Mouse (Mus musculus): ENCODE results near the gene Ubxn2a. TPM values are rescaled to one million over a fixed set of nuclear protein-coding genes. Genes with fewer than 3 reads are reported as not detected.
"Not testable (repeated sequence)": the region's sequence is repeated elsewhere in the genome, so short reads cannot be mapped to it uniquely, and the experiment has no call there.

The Ubxn2a gene
- polyA plus RNA-seq, 1 experiment = 1.5 TPM

DNA sequence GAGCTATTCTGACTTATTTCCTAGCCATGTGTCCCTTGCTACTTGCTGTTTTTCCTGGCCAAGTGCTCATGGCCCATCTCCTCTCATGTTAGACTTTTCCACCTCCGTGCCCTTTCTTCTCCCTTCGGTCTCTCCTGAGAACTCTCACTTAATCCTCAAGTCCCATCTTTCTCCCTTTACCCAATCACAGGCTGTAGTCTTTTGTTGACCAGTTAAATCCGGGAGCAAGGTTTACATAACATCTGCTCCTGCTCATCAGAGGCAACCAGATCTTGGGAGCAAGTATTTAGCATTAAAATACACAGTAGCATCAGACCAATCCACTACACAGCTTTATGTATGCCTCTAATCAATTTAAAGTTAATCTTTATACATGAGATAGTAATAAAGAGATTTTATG lies 6.9 kb upstream of the Ubxn2a start:
- H3K27me3 ChIP-seq (ENCODE audit: control insufficient read depth) = no peaks in the 10 kb centered on the region; the same call in 1 of the 2 replicates
- peaks cover 10% of the 10 kb centered on the region for H3K4me1 ChIP-seq (ENCODE audit: control insufficient read depth)
- no peaks in the 10 kb centered on the region for H3K9me3 ChIP-seq (ENCODE audit: control insufficient read depth, low read length)
- no peaks in the 10 kb centered on the region for H3K36me3 ChIP-seq (ENCODE audit: control insufficient read depth)
- H3K4me3 ChIP-seq (replicated peaks) = no peak overlapping the region
- TF ChIP-seq TAL1 (IDR thresholded peaks at IDR 0.05; ENCODE audit: low read length) (no peak), GATA1 (IDR thresholded peaks at IDR 0.05; ENCODE audit: low read length) (no peak)

DNA sequence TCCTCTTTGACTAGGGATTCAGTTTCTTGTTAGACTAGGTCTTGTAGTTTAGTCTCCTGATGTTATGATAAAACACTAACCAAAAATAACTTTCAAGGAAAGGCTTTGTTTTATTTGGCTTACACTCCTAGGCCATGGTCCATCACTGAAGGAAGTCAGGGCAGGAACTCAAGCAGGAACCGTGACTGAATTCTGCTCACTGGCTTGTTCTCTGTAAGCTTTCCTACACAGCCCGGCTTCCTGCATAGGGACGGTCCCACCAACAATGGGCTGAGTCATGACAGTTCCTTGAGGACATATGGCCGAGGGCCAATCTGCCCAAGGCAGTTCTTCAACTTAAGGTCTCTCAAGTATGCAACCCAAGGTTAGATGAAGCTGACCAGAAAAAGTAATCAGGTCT lies 4.2 kb upstream of the Ubxn2a start:
- Histone ChIP-seq H3K4me1 (ENCODE audit: control insufficient read depth) (peaks cover 16% of the 10 kb centered on the region), H3K27me3 (ENCODE audit: control insufficient read depth) (no peaks in the 10 kb centered on the region; the same call in 1 of the 2 replicates), H3K36me3 (ENCODE audit: control insufficient read depth) (no peaks in the 10 kb centered on the region), H3K4me3 (replicated peaks) (no peak overlapping the region), H3K9me3 (ENCODE audit: control insufficient read depth, low read length) (no peaks in the 10 kb centered on the region)
- no peak for TF ChIP-seq GATA1 (IDR thresholded peaks at IDR 0.05; ENCODE audit: low read length)
- TF ChIP-seq TAL1 (IDR thresholded peaks at IDR 0.05; ENCODE audit: low read length) = no peak

DNA sequence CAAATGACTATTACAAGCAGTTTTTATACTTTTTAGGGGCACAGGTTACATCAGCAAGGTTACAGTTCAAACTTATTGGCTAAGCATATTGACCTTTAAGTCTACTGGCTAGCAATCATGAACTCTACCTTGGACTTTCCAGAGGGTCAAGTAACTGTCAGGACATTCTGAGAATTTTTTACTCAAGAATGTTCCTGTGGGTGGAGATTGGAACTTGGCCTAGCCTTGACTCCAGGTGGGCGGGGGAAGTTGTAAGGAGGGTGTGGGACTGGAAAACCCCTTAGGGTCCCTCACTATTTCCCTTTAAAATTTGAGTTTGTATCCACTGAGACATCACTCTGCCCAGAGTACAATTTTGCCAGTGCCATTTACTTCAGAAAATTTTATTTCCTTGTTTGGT lies 3.0 kb upstream of the Ubxn2a start:
- not testable (repeated sequence) for H3K36me3 ChIP-seq (ENCODE audit: control insufficient read depth)

DNA sequence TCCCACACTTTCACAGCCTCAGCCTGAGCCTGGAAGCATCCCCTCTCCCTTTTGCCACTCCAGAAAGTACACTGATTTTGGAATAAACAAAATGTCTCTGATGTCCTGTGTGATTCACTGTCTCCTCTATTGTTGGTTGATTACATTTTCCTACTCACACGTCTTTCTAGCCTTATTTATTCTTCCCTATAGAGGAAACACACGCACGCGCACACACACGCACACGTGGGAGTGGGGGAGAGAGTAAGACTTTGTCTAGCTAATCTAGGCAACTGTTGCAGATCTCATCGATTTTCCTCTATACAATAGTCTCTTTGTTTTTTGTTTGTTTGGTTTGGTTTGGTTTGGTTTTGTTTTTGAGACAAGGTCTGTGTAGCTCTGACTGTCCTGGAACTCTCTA lies 886 bp upstream of the Ubxn2a start:
- H3K4me3 ChIP-seq (replicated peaks) = peak overlapping the region; percentile 93

More for the DNA sequence above, 3.0 kb upstream of the Ubxn2a start:
- H3K27me3 ChIP-seq (ENCODE audit: control insufficient read depth); H3K9me3 ChIP-seq (ENCODE audit: control insufficient read depth, low read length); H3K4me3 ChIP-seq (replicated peaks): not testable (repeated sequence)
- H3K4me1 ChIP-seq (ENCODE audit: control insufficient read depth) = peaks cover 22% of the 10 kb centered on the region

DNA sequence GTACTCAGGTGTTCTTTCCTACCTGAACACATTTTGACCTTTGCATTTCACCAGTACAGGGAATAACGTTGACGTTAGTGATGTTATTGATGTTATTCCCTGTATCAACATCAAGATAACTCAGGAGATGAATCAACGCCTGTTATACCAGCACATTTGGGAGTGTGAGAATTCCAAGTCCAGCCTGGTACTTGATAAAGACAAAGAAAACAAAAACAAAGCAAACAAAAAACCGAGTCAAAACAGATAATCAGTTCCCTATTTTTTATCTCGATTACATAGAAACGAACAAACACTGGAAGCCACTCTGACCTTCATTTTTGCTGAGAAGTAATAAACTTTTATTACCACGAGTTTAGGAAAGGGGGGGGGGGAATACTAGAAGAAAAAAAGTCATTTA lies 1.0 kb downstream of the Ubxn2a start:
- H3K9me3 ChIP-seq (ENCODE audit: control insufficient read depth, low read length) = no peaks in the 10 kb centered on the region
- peaks cover 39% of the 10 kb centered on the region for H3K36me3 ChIP-seq (ENCODE audit: control insufficient read depth)
- peak overlapping the region; percentile 93 for H3K4me3 ChIP-seq (replicated peaks)
- no peaks in the 10 kb centered on the region for H3K27me3 ChIP-seq (ENCODE audit: control insufficient read depth)
- H3K4me1 ChIP-seq (ENCODE audit: control insufficient read depth) = peaks cover 42% of the 10 kb centered on the region
- TF ChIP-seq TAL1 (IDR thresholded peaks at IDR 0.05; ENCODE audit: low read length) (no peak), GATA1 (IDR thresholded peaks at IDR 0.05; ENCODE audit: low read length) (no peak)

More for the DNA sequence above, 886 bp upstream of the Ubxn2a start:
- Histone ChIP-seq H3K36me3 (ENCODE audit: control insufficient read depth) (peaks cover 21% of the 10 kb centered on the region), H3K4me1 (ENCODE audit: control insufficient read depth) (peaks cover 36% of the 10 kb centered on the region), H3K9me3 (ENCODE audit: control insufficient read depth, low read length) (no peaks in the 10 kb centered on the region), H3K27me3 (ENCODE audit: control insufficient read depth) (no peaks in the 10 kb centered on the region)
- TF ChIP-seq GATA1 (IDR thresholded peaks at IDR 0.05; ENCODE audit: low read length) = no peak
- no peak for TF ChIP-seq TAL1 (IDR thresholded peaks at IDR 0.05; ENCODE audit: low read length)

DNA sequence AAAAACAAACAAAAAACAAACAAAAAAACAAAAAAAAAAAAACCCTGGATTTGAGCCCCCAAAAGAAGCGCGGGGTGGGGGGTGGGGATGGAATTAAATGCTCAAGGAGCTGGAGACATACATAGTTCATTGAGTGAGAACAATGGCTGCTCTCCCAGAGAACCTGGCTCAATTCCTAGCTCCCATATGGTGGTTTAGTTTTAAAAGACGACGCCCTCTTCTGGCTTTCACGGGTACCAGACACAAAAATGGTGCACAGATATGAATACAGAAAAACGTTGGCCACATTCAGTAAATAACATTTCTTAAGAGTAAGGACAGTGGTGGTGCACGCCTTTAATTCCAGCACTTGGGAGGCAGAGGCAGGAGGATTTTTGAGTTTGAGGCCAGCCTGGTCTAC lies 1.6 kb downstream of the Ubxn2a start:
- peaks cover 44% of the 10 kb centered on the region for H3K36me3 ChIP-seq (ENCODE audit: control insufficient read depth)
- H3K4me3 ChIP-seq (replicated peaks) = peak overlapping the region; percentile 93
- H3K9me3 ChIP-seq (ENCODE audit: control insufficient read depth, low read length) = no peaks in the 10 kb centered on the region
- TF ChIP-seq GATA1 (IDR thresholded peaks at IDR 0.05; ENCODE audit: low read length) (no peak), TAL1 (IDR thresholded peaks at IDR 0.05; ENCODE audit: low read length) (no peak)
- H3K4me1 ChIP-seq (ENCODE audit: control insufficient read depth) = peaks cover 42% of the 10 kb centered on the region
- no peaks in the 10 kb centered on the region for H3K27me3 ChIP-seq (ENCODE audit: control insufficient read depth)

DNA sequence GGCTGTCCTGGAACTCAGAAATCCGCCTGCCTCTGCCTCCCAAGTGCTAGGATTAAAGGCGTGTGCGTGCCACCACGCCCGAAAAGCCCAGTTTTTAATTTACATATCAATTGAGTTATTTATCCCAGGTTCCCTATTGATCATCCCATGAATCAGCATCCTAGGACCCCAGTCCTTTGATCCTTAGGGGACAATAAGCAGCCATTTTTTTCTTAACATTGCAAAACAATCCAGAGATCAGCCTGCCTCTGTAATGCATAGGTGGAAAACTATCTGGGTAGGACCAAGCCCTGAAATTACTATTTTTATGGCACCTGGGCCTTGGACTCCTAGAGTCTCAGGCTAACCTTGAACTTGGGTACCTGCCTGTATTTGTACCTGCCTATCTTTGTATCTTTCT lies 9.5 kb downstream of the Ubxn2a start:
- H3K36me3 ChIP-seq (ENCODE audit: control insufficient read depth) = peaks cover 72% of the 10 kb centered on the region
- H3K27me3 ChIP-seq (ENCODE audit: control insufficient read depth) = no peaks in the 10 kb centered on the region
- TF ChIP-seq GATA1 (IDR thresholded peaks at IDR 0.05; ENCODE audit: low read length) = no peak
- no peak for TF ChIP-seq TAL1 (IDR thresholded peaks at IDR 0.05; ENCODE audit: low read length)
- no peak overlapping the region for H3K4me3 ChIP-seq (replicated peaks)
- no peaks in the 10 kb centered on the region for H3K9me3 ChIP-seq (ENCODE audit: control insufficient read depth, low read length)
- H3K4me1 ChIP-seq (ENCODE audit: control insufficient read depth) = peaks cover 10% of the 10 kb centered on the region

DNA sequence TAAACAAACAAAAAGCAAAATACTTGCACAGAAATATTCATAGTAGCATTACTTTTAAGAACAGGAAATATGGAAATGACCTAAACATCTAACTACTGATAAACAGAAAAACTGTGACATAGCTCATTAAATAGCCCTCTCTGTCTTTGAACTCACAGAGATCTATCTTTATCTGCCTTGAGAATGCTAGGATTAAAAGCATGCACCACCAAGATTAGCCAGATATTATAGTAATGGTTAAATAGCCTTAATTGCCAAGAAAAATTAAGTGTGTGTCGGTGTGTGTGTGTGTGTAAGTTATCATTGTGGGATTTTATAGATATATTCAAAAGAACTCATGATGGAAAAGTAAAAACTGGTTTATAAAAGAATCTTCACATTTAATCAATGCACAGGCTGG lies 17.6 kb downstream of the Ubxn2a start:
- TF ChIP-seq GATA1 (IDR thresholded peaks at IDR 0.05; ENCODE audit: low read length) (no peak), TAL1 (IDR thresholded peaks at IDR 0.05; ENCODE audit: low read length) (no peak)
- H3K36me3 ChIP-seq (ENCODE audit: control insufficient read depth) = peaks cover 95% of the 10 kb centered on the region
- no peaks in the 10 kb centered on the region for H3K9me3 ChIP-seq (ENCODE audit: control insufficient read depth, low read length)
- no peaks in the 10 kb centered on the region for H3K27me3 ChIP-seq (ENCODE audit: control insufficient read depth)
- peaks cover 30% of the 10 kb centered on the region for H3K4me1 ChIP-seq (ENCODE audit: control insufficient read depth)
- no peak overlapping the region for H3K4me3 ChIP-seq (replicated peaks)

DNA sequence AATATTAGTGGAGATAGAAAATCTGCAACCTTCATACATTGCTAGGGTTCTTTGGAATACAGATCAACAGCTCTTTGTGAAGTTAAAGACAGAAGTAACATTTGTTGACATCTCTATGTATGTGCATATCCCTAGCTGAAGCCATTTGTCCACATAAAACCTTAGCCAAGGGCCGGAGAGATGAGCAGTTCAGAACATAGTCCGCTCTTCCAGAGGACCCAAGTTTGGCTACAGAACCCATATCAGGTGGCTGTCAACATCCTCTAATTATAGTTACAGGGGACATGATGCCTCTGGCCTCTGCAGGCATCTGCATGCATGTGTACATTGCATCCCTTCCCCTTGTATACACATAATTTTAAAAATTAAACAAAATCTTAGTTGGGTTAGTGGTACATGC lies 18.3 kb downstream of the Ubxn2a start:
- Histone ChIP-seq H3K4me1 (ENCODE audit: control insufficient read depth) (peaks cover 30% of the 10 kb centered on the region), H3K9me3 (ENCODE audit: control insufficient read depth, low read length) (no peaks in the 10 kb centered on the region), H3K4me3 (replicated peaks) (no peak overlapping the region), H3K27me3 (ENCODE audit: control insufficient read depth) (no peaks in the 10 kb centered on the region), H3K36me3 (ENCODE audit: control insufficient read depth) (peaks cover 97% of the 10 kb centered on the region)
- TF ChIP-seq GATA1 (IDR thresholded peaks at IDR 0.05; ENCODE audit: low read length) (no peak), TAL1 (IDR thresholded peaks at IDR 0.05; ENCODE audit: low read length) (no peak)

DNA sequence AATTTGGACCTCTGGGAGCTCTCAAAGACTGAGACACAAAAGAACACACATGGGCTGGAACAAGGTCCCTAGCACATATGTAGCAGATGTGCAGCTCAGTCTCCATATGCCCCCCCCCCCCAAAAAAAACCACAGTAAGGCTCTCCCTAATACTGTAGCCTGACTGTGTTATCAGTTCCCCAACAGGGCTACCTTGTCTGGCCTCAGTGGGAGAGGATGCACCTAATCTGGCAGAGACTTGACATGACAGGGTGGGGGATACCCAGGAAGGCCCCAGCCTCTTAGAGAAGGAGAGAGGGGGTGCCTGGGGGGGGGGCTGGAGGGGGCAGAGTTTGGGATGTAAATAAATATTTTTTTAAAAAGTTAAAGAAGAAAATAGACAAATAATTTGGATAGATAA lies 18.8 kb downstream of the Ubxn2a start:
- H3K27me3 ChIP-seq (ENCODE audit: control insufficient read depth) = no peaks in the 10 kb centered on the region
- TF ChIP-seq TAL1 (IDR thresholded peaks at IDR 0.05; ENCODE audit: low read length) (no peak), GATA1 (IDR thresholded peaks at IDR 0.05; ENCODE audit: low read length) (no peak)
- H3K36me3 ChIP-seq (ENCODE audit: control insufficient read depth) = peaks cover 97% of the 10 kb centered on the region
- H3K4me3 ChIP-seq (replicated peaks) = no peak overlapping the region
- no peaks in the 10 kb centered on the region for H3K9me3 ChIP-seq (ENCODE audit: control insufficient read depth, low read length)
- H3K4me1 ChIP-seq (ENCODE audit: control insufficient read depth) = peaks cover 30% of the 10 kb centered on the region

DNA sequence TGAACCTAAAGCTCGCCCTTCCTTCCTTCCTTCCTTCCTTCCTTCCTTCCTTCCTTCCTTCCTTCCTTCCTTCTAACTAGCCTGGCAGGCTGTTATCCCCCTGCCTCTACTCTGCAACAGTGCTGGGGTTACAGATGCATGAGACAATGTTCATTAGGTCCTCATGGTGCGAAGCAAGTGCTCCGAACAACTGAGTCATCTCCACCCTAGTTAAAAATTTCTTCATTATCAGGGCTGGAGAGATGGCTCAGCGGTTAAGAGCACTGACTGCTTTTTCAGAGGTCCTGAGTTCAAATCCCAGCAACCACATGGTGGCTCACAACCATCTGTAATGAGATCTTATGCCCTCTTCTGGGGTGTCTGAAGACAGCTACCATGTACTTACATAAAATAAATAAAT lies 20.9 kb downstream of the Ubxn2a start:
- not testable (repeated sequence) for H3K9me3 ChIP-seq (ENCODE audit: control insufficient read depth, low read length); H3K27me3 ChIP-seq (ENCODE audit: control insufficient read depth); H3K4me3 ChIP-seq (replicated peaks)
- Histone ChIP-seq H3K4me1 (ENCODE audit: control insufficient read depth) (peaks cover 28% of the 10 kb centered on the region), H3K36me3 (ENCODE audit: control insufficient read depth) (peaks cover 97% of the 10 kb centered on the region)
